Mouse (Mus musculus): ENCODE measurements around the gene Sec14l5. TPM values are rescaled to one million over a fixed set of nuclear protein-coding genes. Genes with fewer than 3 reads are reported as not detected.

The Sec14l5 gene
- polyA plus RNA-seq, 1 experiment from 2014 or later: 0.28 TPM

DNA sequence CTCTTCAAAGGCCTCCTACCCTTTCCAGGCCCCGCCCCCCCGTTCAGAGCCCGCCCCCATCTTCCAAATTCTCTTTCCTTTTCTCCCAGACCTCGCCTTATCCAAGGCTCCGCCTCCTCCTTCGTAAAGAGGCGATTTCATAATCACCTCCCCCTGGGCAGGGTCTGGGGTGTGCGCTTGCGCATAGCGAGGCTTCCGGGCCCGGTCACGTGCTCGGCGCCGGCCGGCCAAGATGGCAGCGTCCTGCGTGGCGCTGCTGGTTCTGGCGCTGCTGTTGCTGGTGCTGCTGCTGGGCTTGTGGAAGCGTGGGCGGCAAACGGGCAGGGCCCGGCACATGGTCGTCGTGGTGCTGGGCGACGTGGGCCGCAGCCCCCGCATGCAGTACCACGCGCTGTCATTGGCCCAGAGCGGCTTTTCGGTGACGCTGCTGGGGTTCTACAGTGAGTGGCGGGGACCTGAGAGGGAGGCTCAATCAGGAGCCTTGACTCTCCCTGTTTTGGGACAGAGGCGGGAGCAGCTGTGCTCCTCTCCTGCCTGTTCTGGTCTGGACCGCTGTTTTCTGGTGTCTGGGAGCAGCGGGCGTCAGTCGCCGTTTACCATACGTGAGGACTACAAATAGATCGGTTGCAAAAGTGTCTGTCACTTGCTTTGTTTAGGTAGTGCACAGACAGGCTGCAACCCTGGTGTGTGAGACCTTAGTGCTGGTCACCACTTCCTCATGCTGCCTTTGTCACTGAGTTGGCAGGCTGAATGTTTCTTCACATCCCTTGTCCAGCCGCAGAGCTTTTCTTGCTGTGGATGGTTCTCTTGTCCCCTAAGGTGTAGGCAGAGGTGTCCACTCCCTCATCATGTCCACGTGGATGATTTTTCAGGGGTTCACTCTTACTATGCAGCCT, 86.8 kb downstream of the Sec14l5 start, which contains the start of gene Alg1:
Alg1 (plus strand) TSS at position 204 of the 896 bp plus-strand sequence.
- Histone ChIP-seq H3K9ac (replicated peaks; ENCODE audit: low read depth, low read length) (peak within 1 kb of the TSS; percentile 74), H3K27me3 (ENCODE audit: control insufficient read depth, insufficient read depth, low read length) (no peaks in the 10 kb centered on the region), H3K4me3 (ENCODE audit: low read depth, low read length) (peak within 1 kb of the TSS; percentile 83), H3K9me3 (ENCODE audit: control insufficient read depth, low read length) (no peaks in the 10 kb centered on the region), H3K36me3 (ENCODE audit: control insufficient read depth, insufficient read depth, low read length) (0 out of 2 replicates have a peak, but pooled peaks cover 4% of the 10 kb centered on the region), H3K27ac (ENCODE audit: low read depth, low read length) (peak within 1 kb of the TSS; percentile 62), H3K4me1 (ENCODE audit: control insufficient read depth, insufficient read depth, low read length) (0 out of 2 replicates have a peak, but pooled peaks cover 3% of the 10 kb centered on the region), H3K4me2 (ENCODE audit: low read depth, low read length) (peak within 1 kb of the TSS; percentile 65)
- peak; percentile 94 for ATAC-seq (ENCODE audit: low read depth)
- 2% methylated on average over 47 of the region's 47 CpGs for WGBS

Small RNA genes lying within 50 kb of the gene (microRNA-seq; reads per million reads assigned to microRNA genes)
- gene Gm23689: not detected
- gene Gm26095: not detected
- not detected for gene Mir6364

Other genes with a start within 250 kb of the Sec14l5 start
- gene Nudt16l1, start 208.3 kb upstream of the Sec14l5 start, polyA plus RNA-seq (2014; fragmentation: Nextera tagmentation; extraction: Ambion mirVana): 135 and 140 TPM in 2 replicates
- 62.2 and 62.5 TPM in 2 replicates for gene Anks3, start 182.9 kb upstream of the Sec14l5 start, polyA plus RNA-seq (2014; fragmentation: Nextera tagmentation; extraction: Ambion mirVana)
- not detected in 2 replicates for gene Sept12, start 149.3 kb upstream of the Sec14l5 start, polyA plus RNA-seq (2014; fragmentation: Nextera tagmentation; extraction: Ambion mirVana)
- not detected in 2 replicates for gene Smim22, start 139.8 kb upstream of the Sec14l5 start, polyA plus RNA-seq (2014; fragmentation: Nextera tagmentation; extraction: Ambion mirVana)
- gene Rogdi, start 133.6 kb upstream of the Sec14l5 start, polyA plus RNA-seq (2014; fragmentation: Nextera tagmentation; extraction: Ambion mirVana): 171 and 200 TPM in 2 replicates
- 102 and 165 TPM in 2 replicates for gene Glyr1, start 97.2 kb upstream of the Sec14l5 start, polyA plus RNA-seq (2014; fragmentation: Nextera tagmentation; extraction: Ambion mirVana)
- 14.4 and 16.7 TPM in 2 replicates for gene Ubn1, start 97.1 kb upstream of the Sec14l5 start, polyA plus RNA-seq (2014; fragmentation: Nextera tagmentation; extraction: Ambion mirVana)
- gene Ppl, start 14.7 kb upstream of the Sec14l5 start, polyA plus RNA-seq (2014; fragmentation: Nextera tagmentation; extraction: Ambion mirVana): 0.35 and 0.37 TPM in 2 replicates
- gene Nagpa, start 56.9 kb downstream of the Sec14l5 start, polyA plus RNA-seq (2014; fragmentation: Nextera tagmentation; extraction: Ambion mirVana): 8.9 and 10.3 TPM in 2 replicates
- gene AU021092, start 75.2 kb downstream of the Sec14l5 start, polyA plus RNA-seq (2014; fragmentation: Nextera tagmentation; extraction: Ambion mirVana): 13.0 and 14.2 TPM in 2 replicates
- 41.3 and 42.4 TPM in 2 replicates for gene Alg1, start 86.5 kb downstream of the Sec14l5 start, polyA plus RNA-seq (2014; fragmentation: Nextera tagmentation; extraction: Ambion mirVana)
- 6.6 and 7.0 TPM in 2 replicates for gene Eef2kmt, start 108.9 kb downstream of the Sec14l5 start, polyA plus RNA-seq (2014; fragmentation: Nextera tagmentation; extraction: Ambion mirVana)